Mouse (Mus musculus): ENCODE results near the gene Maml3.

DNA sequence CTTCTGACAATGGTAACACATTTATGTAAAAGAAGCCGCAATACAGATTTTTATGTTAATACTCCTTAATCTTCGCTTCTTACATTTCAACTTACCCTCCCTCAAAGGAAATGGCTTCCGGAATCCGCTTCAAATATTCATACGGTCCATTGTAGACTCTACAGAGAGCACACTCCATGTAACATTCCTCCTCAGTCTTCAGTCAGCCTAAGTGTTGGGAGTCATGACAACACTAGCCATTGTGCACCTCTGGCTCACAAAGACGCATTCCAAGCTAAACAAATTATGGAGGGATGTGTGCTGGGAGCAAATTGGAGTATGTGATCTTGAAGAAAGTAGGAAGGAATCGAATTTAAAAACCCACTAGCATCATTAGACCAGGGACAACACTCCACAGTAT lies 165.0 kb downstream of the Maml3 start:
- TF ChIP-seq ZC3H11A (IDR thresholded peaks at IDR 0.05; ENCODE audit: borderline replicate concordance, low read depth, low read length) (no peak), HCFC1 (IDR thresholded peaks at IDR 0.05; ENCODE audit: borderline replicate concordance, insufficient read depth, low read length) (no peak), CHD2 (IDR thresholded peaks at IDR 0.05; ENCODE audit: low read depth, low read length) (no peak)

Data from ES-E14 (cell line).